Mouse (Mus musculus): ENCODE results near the gene Acap3.

- TF ChIP-seq CTCF (IDR thresholded peaks at IDR 0.05; ENCODE audit: extremely low read depth, insufficient read depth, insufficient read length, insufficient replicate concordance): no peak
- no peak for TF ChIP-seq POLR2A (IDR thresholded peaks at IDR 0.05; ENCODE audit: low read depth, low read length)
These were observed 40.3 kb upstream of the Acap3 start for GRCm38 (mm10) chr4:155851368-155851767.
